Mouse (Mus musculus) left cerebral cortex, adult 2 months (tissue): ENCODE results near the gene Kcnj11. TPM values are rescaled to one million over a fixed set of nuclear protein-coding genes. Genes with fewer than 3 reads are reported as not detected.

ENCODE experiments used
- DNase-seq, 2 experiments: peaks; one replicate each; pipeline ENCODE4 v3.0.0; 2021 to 2022; ENCODE audit warnings: low spot score in 2 of 2, mixed read lengths in 1 of 2; ENCODE audit errors: extremely low spot score in 1 of 2
- H3K27ac ChIP-seq: fragments of 200-600 bp; 2 replicates; pipeline ENCODE4 v1.8.1; 2022
- H3K4me3 ChIP-seq: fragments of 200-600 bp; 2 replicates; pipeline ENCODE4 v1.8.1; 2022
- CTCF ChIP-seq: fragments of 200-600 bp; IDR thresholded peaks from 2 replicates; pipeline ENCODE4 v1.8.1; 2022; ENCODE audit warnings: antibody characterized with exemption, mild to moderate bottlenecking, moderate library complexity
- intact Hi-C: fragments of 180-260 bp; cut with DNase I; formaldehyde crosslinking; loops from one replicate; pipeline ENCODE4 v1.15.1; 2025
- long read RNA-seq, 2 experiments: library from polyadenylated mRNA; stranded (forward); transcript quantifications; one replicate each; pipeline ENCODE4 v2.0.0; 2021; ENCODE audit warnings: borderline mapping rate in 2 of 2
- total RNA-seq, 2 experiments: library from RNA; stranded (reverse); gene quantifications; 2 replicates each; pipeline ENCODE4 v1.2.3; 2021

Gene Kcnj11
- 10 to 100 TPM; 41.0 to 45.4 TPM for total RNA-seq
- long read RNA-seq, experiment 1, transcript Kcnj11-205 (1 exons, 3,142 nt) = major isoform, 21 of 25 reads
- long read RNA-seq, experiment 1, partial matches to known transcripts = 0 of 25 reads
- long read RNA-seq, experiment 1, other reads (novel, unspliced or antisense) = 1 of 25 reads
- long read RNA-seq, experiment 2, transcript Kcnj11-205 (1 exons, 3,142 nt) = major isoform, 13 of 18 reads
- long read RNA-seq, experiment 2, partial matches to known transcripts = 0 of 18 reads
- long read RNA-seq, experiment 2, other reads (novel, unspliced or antisense) = 0 of 18 reads

GRCm38 (mm10) chr7:46100563-46100962 is at the start of gene Kcnj11:
Gene Kcnj11, minus strand, starts transcription at chr7:46100764.
- Histone ChIP-seq H3K4me3 (peak within 1 kb of the TSS; percentile 54), H3K27ac (peak within 1 kb of the TSS; percentile 81)
- peak; percentile 85 for TF ChIP-seq CTCF
- intact Hi-C loops = loop anchor here (1.0 to 2.0 kb wide), 2 partner anchors 30 to 79 kb away; no protein-coding TSS in a partner anchor
- peak; percentile 80 to 86 for DNase-seq

DNA sequence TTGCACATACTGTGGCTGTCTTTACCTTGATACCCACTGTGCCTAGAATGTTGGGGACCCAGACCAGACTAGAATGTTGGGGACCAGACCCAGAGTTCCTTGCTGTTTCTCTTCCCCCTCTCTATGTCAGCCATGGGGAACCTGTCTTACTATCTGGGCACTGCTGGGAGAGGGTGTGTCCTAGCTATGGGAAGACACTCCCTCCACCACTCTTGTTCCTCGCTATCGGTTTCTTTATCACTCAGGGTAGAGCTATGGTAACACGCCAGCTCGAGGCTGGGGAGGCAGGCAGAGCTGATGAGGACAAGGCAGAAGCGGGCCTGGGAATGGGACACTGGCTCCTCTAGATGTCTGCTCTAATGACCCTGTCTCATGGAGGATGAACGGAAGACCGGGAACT is 46.9 kb upstream of the Kcnj11 start:
- H3K4me3 ChIP-seq = no peak overlapping the region
- H3K27ac ChIP-seq = no peak overlapping the region
- intact Hi-C loops = no loop called here
- TF ChIP-seq CTCF = no peak
- DNase-seq = no peak

DNA sequence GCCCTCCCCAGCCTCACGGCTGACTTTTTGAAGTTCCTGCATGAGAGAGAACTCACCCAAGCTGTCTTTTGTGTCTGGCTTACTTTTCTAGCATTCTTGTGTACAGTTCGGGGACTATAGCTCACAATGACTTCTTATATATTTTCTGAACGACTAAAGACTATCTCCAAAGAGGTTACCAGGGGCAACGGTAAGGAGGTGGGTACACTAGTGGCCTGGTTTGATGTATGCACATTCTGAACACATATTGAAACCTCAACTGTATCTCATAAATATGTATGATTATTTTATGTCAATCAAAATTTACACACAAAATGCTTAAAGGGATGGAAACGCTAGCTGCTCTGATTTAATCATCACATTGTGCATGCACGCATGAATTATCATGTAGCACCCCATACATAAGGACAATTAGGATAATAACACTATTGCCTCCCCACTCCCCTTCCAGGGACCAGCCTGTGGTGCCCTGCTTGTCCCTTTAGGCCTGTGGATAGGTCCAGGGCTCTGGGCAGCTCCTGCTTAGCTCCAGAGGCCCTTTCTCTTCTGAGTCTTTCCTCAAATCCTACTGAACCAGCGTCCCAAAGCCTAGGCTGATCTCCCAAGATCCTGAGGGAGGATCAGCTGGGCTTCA is 46.2 kb upstream of the Kcnj11 start:
- Histone ChIP-seq H3K4me3 (no peak overlapping the region), H3K27ac (no peak overlapping the region)
- no peak for DNase-seq
- TF ChIP-seq CTCF = no peak
- intact Hi-C loops = no loop called here

DNA sequence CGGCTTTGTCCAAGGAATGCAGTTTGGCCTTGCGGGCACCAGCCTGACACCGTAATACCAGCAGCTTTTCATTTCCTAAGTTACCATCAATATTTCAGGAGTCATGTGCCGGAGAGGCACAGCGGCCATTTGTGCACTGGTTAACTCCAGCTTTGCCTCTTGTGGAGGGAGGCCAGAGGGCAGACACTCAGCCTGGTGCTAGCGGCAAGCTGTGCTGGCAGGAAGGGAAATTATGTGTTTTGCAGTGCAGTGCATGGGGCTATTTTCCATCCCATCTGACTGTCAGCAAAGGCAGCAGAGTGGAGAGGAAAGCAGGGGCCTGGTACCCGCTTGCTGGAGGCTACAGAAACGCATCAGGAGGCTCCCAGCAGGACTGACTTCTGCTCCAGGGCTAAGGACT is 43.5 kb upstream of the Kcnj11 start:
- TF ChIP-seq CTCF = no peak
- no peak overlapping the region for H3K27ac ChIP-seq
- no peak for DNase-seq
- intact Hi-C loops = no loop called here
- no peak overlapping the region for H3K4me3 ChIP-seq

GRCm38 (mm10) chr7:46138329-46138930 is 37.9 kb upstream of the Kcnj11 start:
- intact Hi-C loops = no loop called here
- DNase-seq = peak in 1 of 2 experiments; percentile 38
- Histone ChIP-seq H3K4me3 (no peak overlapping the region), H3K27ac (peak overlapping the region; percentile 90)
- TF ChIP-seq CTCF = no peak

- no peak for DNase-seq
- Histone ChIP-seq H3K27ac (no peak overlapping the region), H3K4me3 (no peak overlapping the region)
- intact Hi-C loops = no loop called here
- TF ChIP-seq CTCF = no peak
Observed at GRCm38 (mm10) chr7:46133858-46134257, 33.3 kb upstream of the Kcnj11 start.

DNA sequence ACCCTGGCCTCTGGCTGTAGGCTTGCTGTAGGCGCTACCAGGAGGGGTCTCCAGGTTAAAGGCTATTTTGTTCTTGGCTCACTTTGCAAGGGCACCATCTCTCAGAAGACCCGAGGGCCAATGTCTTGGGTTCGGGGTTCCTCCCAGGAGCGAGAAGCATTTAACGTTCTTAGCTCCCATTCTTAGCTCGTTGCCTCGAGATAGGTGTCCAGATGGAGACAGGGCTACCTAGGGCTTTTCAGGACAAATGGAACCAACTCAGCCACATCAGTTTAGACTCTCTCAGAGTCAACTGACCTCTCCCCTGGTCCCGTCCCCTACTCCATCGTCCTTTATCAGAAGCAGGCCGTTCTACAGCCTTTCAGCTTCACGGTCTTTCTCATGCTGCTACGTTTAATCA is 31.7 kb upstream of the Kcnj11 start:
- peak overlapping the region; percentile 81 for H3K27ac ChIP-seq
- no peak overlapping the region for H3K4me3 ChIP-seq
- TF ChIP-seq CTCF = no peak
- DNase-seq = no peak
- intact Hi-C loops = no loop called here

GRCm38 (mm10) chr7:46131806-46132205 is 31.2 kb upstream of the Kcnj11 start:
- intact Hi-C loops = loop anchor here (2.0 kb wide), 2 partner anchors 31 to 51 kb away; partner anchors contain the start of gene Kcnj11
- TF ChIP-seq CTCF = no peak
- H3K27ac ChIP-seq = peak overlapping the region; percentile 81
- DNase-seq = peak in 1 of 2 experiments; percentile 42
- no peak overlapping the region for H3K4me3 ChIP-seq

DNA sequence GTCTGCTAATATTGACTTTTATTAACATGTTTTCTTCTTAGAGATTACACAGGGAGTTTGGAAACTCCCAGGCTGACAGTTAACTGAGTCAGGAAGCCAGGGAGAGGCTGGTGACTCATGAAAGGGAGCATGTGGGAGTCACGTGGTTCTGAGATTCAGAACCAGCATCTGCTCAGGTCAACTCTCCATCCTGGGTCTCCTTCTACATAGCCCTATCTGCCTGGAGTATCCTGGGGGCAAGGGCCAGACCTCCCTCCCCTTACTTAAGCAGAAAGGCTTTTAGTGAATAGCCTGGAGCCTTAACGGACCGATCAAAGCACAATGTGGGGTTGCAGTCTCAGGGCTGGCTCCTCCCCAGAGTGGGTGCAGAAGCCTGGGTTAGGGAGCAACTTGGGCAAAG is 30.7 kb upstream of the Kcnj11 start:
- peak overlapping the region; percentile 81 for H3K27ac ChIP-seq
- peak; percentile 28 to 41 for DNase-seq
- no peak overlapping the region for H3K4me3 ChIP-seq
- no peak for TF ChIP-seq CTCF
- intact Hi-C loops = loop anchor here (2.0 kb wide), 2 partner anchors 30 to 52 kb away; partner anchors contain the start of gene Kcnj11

GRCm38 (mm10) chr7:46130723-46131122 is 30.2 kb upstream of the Kcnj11 start:
- H3K27ac ChIP-seq = peak overlapping the region; percentile 81

DNA sequence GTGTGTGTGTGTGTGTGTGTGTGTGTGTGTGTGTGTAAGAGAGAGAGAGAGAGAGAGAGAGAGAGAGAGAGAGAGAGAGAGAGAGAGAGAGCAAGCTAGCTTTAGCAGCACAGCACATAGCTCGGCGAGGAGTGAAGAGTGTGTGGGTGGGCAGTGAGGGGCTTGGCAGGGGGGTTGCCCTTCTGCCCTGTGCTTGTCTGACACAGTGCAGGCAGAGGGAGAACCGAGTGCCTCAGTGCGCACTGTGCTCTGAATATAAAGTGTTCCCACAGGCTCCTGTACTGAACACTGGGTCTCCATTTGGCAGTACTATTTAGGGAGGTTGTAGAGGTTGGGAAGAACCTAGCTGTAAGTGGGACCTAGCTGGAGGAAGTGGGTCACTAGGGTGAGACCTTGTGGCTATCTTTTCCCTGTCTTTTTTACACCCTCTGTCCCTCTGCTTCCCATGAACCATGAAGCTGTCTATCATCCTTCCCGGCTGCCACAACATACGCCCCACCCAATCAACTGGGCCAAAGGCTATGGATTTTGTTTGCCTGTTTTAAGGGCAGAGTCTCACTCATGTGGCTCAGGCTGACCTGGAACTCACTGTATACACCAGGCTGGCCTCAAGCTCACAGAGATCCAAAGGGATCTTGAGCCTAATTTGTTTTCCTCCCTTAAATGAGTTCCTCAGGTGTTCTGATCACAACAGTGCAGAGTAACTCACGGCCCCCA is 29.1 kb upstream of the Kcnj11 start:
- TF ChIP-seq CTCF = no peak
- Histone ChIP-seq H3K27ac (no peak overlapping the region), H3K4me3 (no peak overlapping the region)
- no peak for DNase-seq
- intact Hi-C loops = loop anchor here (2.0 kb wide), 2 partner anchors 29 to 53 kb away; partner anchors contain the start of gene Kcnj11

More at GRCm38 (mm10) chr7:46130723-46131122, 30.2 kb upstream of the Kcnj11 start:
- no peak for DNase-seq
- intact Hi-C loops = loop anchor here (2.0 kb wide), 2 partner anchors 30 to 52 kb away; partner anchors contain the start of gene Kcnj11
- H3K4me3 ChIP-seq = no peak overlapping the region
- TF ChIP-seq CTCF = no peak
